Mouse (Mus musculus) 416B (cell line): ENCODE data around the gene Catsperz.

ENCODE experiments used
- DNase-seq: peaks from one replicate; pipeline ENCODE4 v3.0.0; 2011; ENCODE audit warnings: low read depth

Gene Catsperz

GRCm38 (mm10) chr19:6907811-6908540 is 17.2 kb downstream of the Catsperz start:
- DNase-seq: peak; percentile 83

- DNase-seq: no peak
Measured at GRCm38 (mm10) chr19:6907094-6907493, 18.1 kb downstream of the Catsperz start.

GRCm38 (mm10) chr19:6906199-6906598 is 19.0 kb downstream of the Catsperz start:
- DNase-seq: no peak

- DNase-seq: no peak
Measured at GRCm38 (mm10) chr19:6905498-6906159, 19.6 kb downstream of the Catsperz start.

GRCm38 (mm10) chr19:6904846-6905245 is 20.3 kb downstream of the Catsperz start:
- no peak for DNase-seq

GRCm38 (mm10) chr19:6903031-6903430 is 22.1 kb downstream of the Catsperz start:
- no peak for DNase-seq

GRCm38 (mm10) chr19:6899641-6900040 is 25.5 kb downstream of the Catsperz start:
- no peak for DNase-seq

GRCm38 (mm10) chr19:6895608-6896305 is 29.4 kb downstream of the Catsperz start:
- peak; percentile 46 for DNase-seq

GRCm38 (mm10) chr19:6893731-6894451 is 31.3 kb downstream of the Catsperz start:
- no peak for DNase-seq

- DNase-seq: no peak
Measured at GRCm38 (mm10) chr19:6892512-6892911, 32.7 kb downstream of the Catsperz start.

GRCm38 (mm10) chr19:6877965-6878364 is 47.2 kb downstream of the Catsperz start:
- DNase-seq: no peak

GRCm38 (mm10) chr19:6876799-6877198 is 48.4 kb downstream of the Catsperz start:
- peak; percentile 91 for DNase-seq

GRCm38 (mm10) chr19:6875834-6876233 is 49.3 kb downstream of the Catsperz start:
- DNase-seq: no peak

GRCm38 (mm10) chr19:6874257-6874656 is 50.9 kb downstream of the Catsperz start:
- DNase-seq: no peak

- no peak for DNase-seq
Measured at GRCm38 (mm10) chr19:6872701-6873100, 52.5 kb downstream of the Catsperz start.
